Mouse (Mus musculus) neural tube, embryonic 15.5 days (tissue): Measurements from ENCODE around the gene Plpp1. TPM values are rescaled to one million over a fixed set of nuclear protein-coding genes. Genes with fewer than 3 reads are reported as not detected.

Experiments
- ATAC-seq: fragments of 200-750 bp; cut with Nextera tagmentation; 2 replicates; pipeline ENCODE4 v1.8.0; 2017; ENCODE audit warnings: mild to moderate bottlenecking, moderate TSS enrichment, moderate library complexity; ENCODE audit not compliant: low FRiP score
- H3K27ac ChIP-seq: fragments of 300-500 bp; sonication (generic); replicated peaks from 2 replicates; pipeline ENCODE4 v1.5.1; 2015; ENCODE audit warnings: mild to moderate bottlenecking, inconsistent platforms
- H3K27me3 ChIP-seq: fragments of 300-500 bp; sonication (generic); replicated peaks from 2 replicates; pipeline ENCODE4 v1.6.1; 2015; ENCODE audit warnings: inconsistent platforms
- H3K36me3 ChIP-seq: fragments of 300-500 bp; sonication (generic); 2 replicates; pipeline ENCODE4 v1.6.1; 2015; ENCODE audit warnings: inconsistent platforms
- H3K4me1 ChIP-seq: fragments of 300-500 bp; sonication (generic); 2 replicates; pipeline ENCODE4 v1.6.1; 2015; ENCODE audit warnings: inconsistent platforms
- H3K4me2 ChIP-seq: fragments of 300-500 bp; sonication (generic); 2 replicates; pipeline ENCODE4 v1.6.1; 2015; ENCODE audit warnings: inconsistent platforms, mild to moderate bottlenecking, moderate library complexity
- H3K4me3 ChIP-seq: fragments of 300-500 bp; sonication (generic); replicated peaks from 2 replicates; pipeline ENCODE4 v1.5.1; 2015; ENCODE audit warnings: mild to moderate bottlenecking, inconsistent platforms
- H3K9ac ChIP-seq: fragments of 300-500 bp; sonication (generic); replicated peaks from 2 replicates; pipeline ENCODE4 v1.6.1; 2015; ENCODE audit warnings: mild to moderate bottlenecking, inconsistent platforms
- H3K9me3 ChIP-seq: fragments of 300-500 bp; sonication (generic); replicated peaks from 2 replicates; pipeline ENCODE4 v1.6.1; 2016; ENCODE audit warnings: inconsistent platforms
- WGBS: fragments of 180-500 bp; shearing (Covaris S2); methylation state at CpG from one replicate; pipeline ENCODE4 v1.1.7; 2015; ENCODE audit warnings: mixed read lengths; 5-methylcytosine and 5-hydroxymethylcytosine counted together
- polyA plus RNA-seq: library from polyadenylated mRNA; unstranded; fragments of >200 nt; fragmentation: Nextera tagmentation; extraction: Ambion mirVana; gene quantifications from 2 replicates; pipeline ENCODE4 v1.2.1, GENCODE M21; 2015

Gene Plpp1
- polyA plus RNA-seq, 1 experiment from 2014 or later = 77.0 TPM

GRCm38 (mm10) chr13:112871500-112872266 is 71.1 kb downstream of the Plpp1 start:
- peaks cover 79% of the 10 kb centered on the region for H3K36me3 ChIP-seq
- no peak for ATAC-seq
- 81% methylated on average over 17 of the region's 17 CpGs for WGBS

GRCm38 (mm10) chr13:112887234-112887633 is 86.6 kb downstream of the Plpp1 start:
- no peaks in the 10 kb centered on the region for H3K27me3 ChIP-seq
- no peaks in the 10 kb centered on the region for H3K4me1 ChIP-seq
- no peak overlapping the region for H3K4me3 ChIP-seq
- ATAC-seq = no peak
- peaks cover 65% of the 10 kb centered on the region for H3K36me3 ChIP-seq
- H3K27ac ChIP-seq = no peak overlapping the region
- no peak overlapping the region for H3K9ac ChIP-seq
- WGBS = 95% methylated on average over 12 of the region's 12 CpGs
- H3K4me2 ChIP-seq = no peak overlapping the region
- H3K9me3 ChIP-seq = no peaks in the 10 kb centered on the region

More at GRCm38 (mm10) chr13:112871500-112872266, 71.1 kb downstream of the Plpp1 start:
- Histone ChIP-seq H3K27ac (no peak overlapping the region), H3K27me3 (no peaks in the 10 kb centered on the region), H3K9ac (no peak overlapping the region), H3K4me1 (no peaks in the 10 kb centered on the region), H3K9me3 (no peaks in the 10 kb centered on the region), H3K4me2 (no peak overlapping the region), H3K4me3 (no peak overlapping the region)

- Histone ChIP-seq H3K4me2 (no peak overlapping the region), H3K9ac (no peak overlapping the region), H3K27me3 (no peaks in the 10 kb centered on the region), H3K4me1 (no peaks in the 10 kb centered on the region), H3K27ac (no peak overlapping the region), H3K4me3 (no peak overlapping the region), H3K9me3 (no peaks in the 10 kb centered on the region), H3K36me3 (peaks cover 52% of the 10 kb centered on the region)
- no peak for ATAC-seq
- WGBS = 91% methylated on average over 3 of the region's 3 CpGs
These were observed 101.6 kb downstream of the Plpp1 start for GRCm38 (mm10) chr13:112902176-112902575.

- H3K4me3 ChIP-seq = no peak overlapping the region
- no peak overlapping the region for H3K27ac ChIP-seq
- H3K9me3 ChIP-seq = no peaks in the 10 kb centered on the region
- H3K4me1 ChIP-seq = no peaks in the 10 kb centered on the region
- no peaks in the 10 kb centered on the region for H3K27me3 ChIP-seq
- ATAC-seq = no peak
- no peak overlapping the region for H3K4me2 ChIP-seq
- no peak overlapping the region for H3K9ac ChIP-seq
- H3K36me3 ChIP-seq = peaks cover 42% of the 10 kb centered on the region
- WGBS = 66% methylated on average over 4 of the region's 4 CpGs
These were observed 109.1 kb downstream of the Plpp1 start for GRCm38 (mm10) chr13:112909663-112910062.

GRCm38 (mm10) chr13:112910434-112910833 is 109.8 kb downstream of the Plpp1 start:
- Histone ChIP-seq H3K9me3 (no peaks in the 10 kb centered on the region), H3K4me2 (no peak overlapping the region), H3K27ac (no peak overlapping the region), H3K4me1 (no peaks in the 10 kb centered on the region), H3K4me3 (no peak overlapping the region), H3K36me3 (peaks cover 39% of the 10 kb centered on the region), H3K9ac (no peak overlapping the region), H3K27me3 (no peaks in the 10 kb centered on the region)
- ATAC-seq = no peak
- 91% methylated on average over 4 of the region's 4 CpGs for WGBS

Other genes with a start within 250 kb of the Plpp1 start
- gene Il31ra, start 206.4 kb upstream of the Plpp1 start, polyA plus RNA-seq = 0.09 and 0.57 TPM in 2 replicates
- gene Ddx4, start 148.3 kb upstream of the Plpp1 start, polyA plus RNA-seq = 0.88 and 1.1 TPM in 2 replicates
- 22.6 and 25.1 TPM in 2 replicates for gene Slc38a9, start 140.0 kb upstream of the Plpp1 start, polyA plus RNA-seq
- 56.0 and 59.6 TPM in 2 replicates for gene Mtrex, start 126.6 kb downstream of the Plpp1 start, polyA plus RNA-seq
- 31.3 and 35.2 TPM in 2 replicates for gene Dhx29, start 126.7 kb downstream of the Plpp1 start, polyA plus RNA-seq
- 0.13 and 0.37 TPM in 2 replicates for gene Ccno, start 187.0 kb downstream of the Plpp1 start, polyA plus RNA-seq
- 0.08 and 0.11 TPM in 2 replicates for gene Mcidas, start 193.1 kb downstream of the Plpp1 start, polyA plus RNA-seq
- gene Cdc20b, start 234.3 kb downstream of the Plpp1 start, polyA plus RNA-seq = not detected in 2 replicates
- gene Gpx8, start 245.6 kb downstream of the Plpp1 start, polyA plus RNA-seq = 59.3 and 62.5 TPM in 2 replicates